Mouse (Mus musculus): ENCODE data around the gene Traf1. TPM values are rescaled to one million over a fixed set of nuclear protein-coding genes. Genes with fewer than 3 reads are reported as not detected.

Traf1 gene
- 0.83 and 1.4 TPM in 2 replicates for polyA plus RNA-seq (2012; rRNA removed)

- Histone ChIP-seq H3K27ac (ENCODE audit: insufficient read depth, low read length) (no peak within 1 kb of the TSS), H3K4me1 (ENCODE audit: control insufficient read depth, insufficient read depth, low read length) (no peaks in the 10 kb centered on the region), H3K4me3 (ENCODE audit: insufficient read depth, low read length) (no peak within 1 kb of the TSS)
- TF ChIP-seq CTCF (IDR thresholded peaks at IDR 0.05; ENCODE audit: extremely low read depth, insufficient read depth, low read length) (no peak), POLR2A (IDR thresholded peaks at IDR 0.05; ENCODE audit: extremely low read depth, insufficient read depth, low read length) (no peak)
Observed at GRCm38 (mm10) chr2:34961481-34962036, at the start of gene Traf1. TSS of gene Traf1 (minus strand) at chr2:34961772.

GRCm38 (mm10) chr2:34998956-34999355 is 37.4 kb upstream of the Traf1 start:
- Histone ChIP-seq H3K4me3 (ENCODE audit: insufficient read depth, low read length) (no peak overlapping the region), H3K27ac (ENCODE audit: insufficient read depth, low read length) (no peak overlapping the region), H3K4me1 (ENCODE audit: control insufficient read depth, insufficient read depth, low read length) (peaks cover 2% of the 10 kb centered on the region; the same call in 1 of the 2 replicates)
- TF ChIP-seq CTCF (IDR thresholded peaks at IDR 0.05; ENCODE audit: extremely low read depth, insufficient read depth, low read length), result no peak
- no peak for TF ChIP-seq POLR2A (IDR thresholded peaks at IDR 0.05; ENCODE audit: extremely low read depth, insufficient read depth, low read length)

- H3K4me3 ChIP-seq (ENCODE audit: insufficient read depth, low read length), result no peak overlapping the region
- H3K27ac ChIP-seq (ENCODE audit: insufficient read depth, low read length), result no peak overlapping the region
- peaks cover 3% of the 10 kb centered on the region for H3K4me1 ChIP-seq (ENCODE audit: control insufficient read depth, insufficient read depth, low read length)
- TF ChIP-seq POLR2A (IDR thresholded peaks at IDR 0.05; ENCODE audit: extremely low read depth, insufficient read depth, low read length), result no peak
- TF ChIP-seq CTCF (IDR thresholded peaks at IDR 0.05; ENCODE audit: extremely low read depth, insufficient read depth, low read length), result no peak
Observed at GRCm38 (mm10) chr2:34996506-34996905, 34.9 kb upstream of the Traf1 start.

- H3K27ac ChIP-seq (ENCODE audit: insufficient read depth, low read length), result no peak overlapping the region
- H3K4me3 ChIP-seq (ENCODE audit: insufficient read depth, low read length), result no peak overlapping the region
- TF ChIP-seq CTCF (IDR thresholded peaks at IDR 0.05; ENCODE audit: extremely low read depth, insufficient read depth, low read length) (no peak), POLR2A (IDR thresholded peaks at IDR 0.05; ENCODE audit: extremely low read depth, insufficient read depth, low read length) (no peak)
- peaks cover 3% of the 10 kb centered on the region for H3K4me1 ChIP-seq (ENCODE audit: control insufficient read depth, insufficient read depth, low read length)
Observed at GRCm38 (mm10) chr2:34993696-34994356, 32.3 kb upstream of the Traf1 start.

- H3K4me3 ChIP-seq (ENCODE audit: insufficient read depth, low read length), result no peak overlapping the region
- no peak overlapping the region for H3K27ac ChIP-seq (ENCODE audit: insufficient read depth, low read length)
- TF ChIP-seq CTCF (IDR thresholded peaks at IDR 0.05; ENCODE audit: extremely low read depth, insufficient read depth, low read length) (no peak), POLR2A (IDR thresholded peaks at IDR 0.05; ENCODE audit: extremely low read depth, insufficient read depth, low read length) (no peak)
- H3K4me1 ChIP-seq (ENCODE audit: control insufficient read depth, insufficient read depth, low read length), result peaks cover 3% of the 10 kb centered on the region
Observed at GRCm38 (mm10) chr2:34992729-34993695, 31.4 kb upstream of the Traf1 start.

- TF ChIP-seq CTCF (IDR thresholded peaks at IDR 0.05; ENCODE audit: extremely low read depth, insufficient read depth, low read length) (no peak), POLR2A (IDR thresholded peaks at IDR 0.05; ENCODE audit: extremely low read depth, insufficient read depth, low read length) (no peak)
- H3K4me3 ChIP-seq (ENCODE audit: insufficient read depth, low read length), result no peak overlapping the region
- H3K4me1 ChIP-seq (ENCODE audit: control insufficient read depth, insufficient read depth, low read length), result peaks cover 3% of the 10 kb centered on the region
- H3K27ac ChIP-seq (ENCODE audit: insufficient read depth, low read length), result no peak overlapping the region
Observed at GRCm38 (mm10) chr2:34991966-34992365, 30.4 kb upstream of the Traf1 start.

- no peak overlapping the region for H3K27ac ChIP-seq (ENCODE audit: insufficient read depth, low read length)
- TF ChIP-seq CTCF (IDR thresholded peaks at IDR 0.05; ENCODE audit: extremely low read depth, insufficient read depth, low read length) (no peak), POLR2A (IDR thresholded peaks at IDR 0.05; ENCODE audit: extremely low read depth, insufficient read depth, low read length) (no peak)
- H3K4me3 ChIP-seq (ENCODE audit: insufficient read depth, low read length), result no peak overlapping the region
- peaks cover 2% of the 10 kb centered on the region; the same call in 1 of the 2 replicates for H3K4me1 ChIP-seq (ENCODE audit: control insufficient read depth, insufficient read depth, low read length)
Observed at GRCm38 (mm10) chr2:34989749-34990148, 28.2 kb upstream of the Traf1 start.

- TF ChIP-seq POLR2A (IDR thresholded peaks at IDR 0.05; ENCODE audit: extremely low read depth, insufficient read depth, low read length) (no peak), CTCF (IDR thresholded peaks at IDR 0.05; ENCODE audit: extremely low read depth, insufficient read depth, low read length) (no peak)
Observed at GRCm38 (mm10) chr2:34987595-34987994, 26.0 kb upstream of the Traf1 start.

GRCm38 (mm10) chr2:34984885-34985284 is 23.3 kb upstream of the Traf1 start:
- no peak overlapping the region for H3K27ac ChIP-seq (ENCODE audit: insufficient read depth, low read length)
- H3K4me1 ChIP-seq (ENCODE audit: control insufficient read depth, insufficient read depth, low read length), result no peaks in the 10 kb centered on the region
- TF ChIP-seq CTCF (IDR thresholded peaks at IDR 0.05; ENCODE audit: extremely low read depth, insufficient read depth, low read length) (no peak), POLR2A (IDR thresholded peaks at IDR 0.05; ENCODE audit: extremely low read depth, insufficient read depth, low read length) (no peak)
- no peak overlapping the region for H3K4me3 ChIP-seq (ENCODE audit: insufficient read depth, low read length)

More at GRCm38 (mm10) chr2:34987595-34987994, 26.0 kb upstream of the Traf1 start:
- Histone ChIP-seq H3K27ac (ENCODE audit: insufficient read depth, low read length) (no peak overlapping the region), H3K4me1 (ENCODE audit: control insufficient read depth, insufficient read depth, low read length) (no peaks in the 10 kb centered on the region), H3K4me3 (ENCODE audit: insufficient read depth, low read length) (no peak overlapping the region)

All from cortical plate, adult 2 months (tissue).